Mouse (Mus musculus) midbrain, embryonic 11.5 days (tissue): ENCODE data around the gene Galk2. TPM values are rescaled to one million over a fixed set of nuclear protein-coding genes. Genes with fewer than 3 reads are reported as not detected.

ENCODE experiments used
- ATAC-seq: fragments of 200-750 bp; cut with Nextera tagmentation; 2 replicates; pipeline ENCODE4 v1.8.0; 2017; ENCODE audit warnings: moderate TSS enrichment, moderate library complexity; ENCODE audit not compliant: low FRiP score
- DNase-seq: peaks from one replicate; pipeline ENCODE4 v3.0.0; 2015; ENCODE audit warnings: low spot score; ENCODE audit errors: missing footprints
- H3K27ac ChIP-seq: fragments of 300-500 bp; sonication (generic); 2 replicates; pipeline ENCODE4 v1.5.1; 2014; ENCODE audit warnings: low read depth, low read length
- H3K27me3 ChIP-seq: fragments of 300-500 bp; sonication (generic); 2 replicates; pipeline ENCODE4 v1.6.1; 2014; ENCODE audit warnings: mild to moderate bottlenecking, low read length, moderate library complexity, mixed read lengths; ENCODE audit not compliant: control insufficient read depth, insufficient read depth
- H3K36me3 ChIP-seq: fragments of 300-500 bp; sonication (generic); 2 replicates; pipeline ENCODE4 v1.6.1; 2014; ENCODE audit warnings: mild to moderate bottlenecking, low read length, moderate library complexity, mixed read lengths; ENCODE audit not compliant: control insufficient read depth, insufficient read depth
- H3K4me1 ChIP-seq: fragments of 300-500 bp; sonication (generic); 2 replicates; pipeline ENCODE4 v1.6.1; 2014; ENCODE audit warnings: low read length; ENCODE audit not compliant: control insufficient read depth, insufficient read depth
- H3K4me2 ChIP-seq: fragments of 300-500 bp; sonication (generic); 2 replicates; pipeline ENCODE4 v1.6.1; 2014; ENCODE audit warnings: mild to moderate bottlenecking, moderate library complexity
- H3K4me3 ChIP-seq: fragments of 300-500 bp; sonication (generic); 2 replicates; pipeline ENCODE4 v1.5.1; 2014; ENCODE audit warnings: low read depth, low read length
- H3K9ac ChIP-seq: fragments of 300-500 bp; sonication (generic); 2 replicates; pipeline ENCODE4 v1.6.1; 2014; ENCODE audit warnings: low read length
- H3K9me3 ChIP-seq: fragments of 300-500 bp; sonication (generic); 2 replicates; pipeline ENCODE4 v1.6.1; 2016; ENCODE audit warnings: low read length; ENCODE audit not compliant: control insufficient read depth
- WGBS: fragments of 180-500 bp; shearing (Covaris S2); extraction: QIAGEN DNeasy Blood & Tissue Kit; methylation state at CpG from one replicate; pipeline ENCODE4 v1.1.7; 2014; 5-methylcytosine and 5-hydroxymethylcytosine counted together
- polyA plus RNA-seq: library from polyadenylated mRNA; unstranded; fragments of >200 nt; fragmentation: Nextera tagmentation; extraction: Ambion mirVana; gene quantifications from 2 replicates; pipeline ENCODE4 v1.2.1, GENCODE M21; 2014

The Galk2 gene
- polyA plus RNA-seq, 1 experiment from 2014 or later, result 26.9 TPM

GRCm38 (mm10) chr2:125838708-125839284 lies 20.1 kb upstream of the Galk2 start:
- ATAC-seq, result no peak
- H3K27me3 ChIP-seq, result no peaks in the 10 kb centered on the region
- H3K4me3 ChIP-seq, result no peak overlapping the region
- WGBS, result 87% methylated on average over 2 of the region's 2 CpGs
- no peak overlapping the region for H3K27ac ChIP-seq
- no peaks in the 10 kb centered on the region for H3K9me3 ChIP-seq
- no peak overlapping the region for H3K4me2 ChIP-seq
- no peaks in the 10 kb centered on the region for H3K4me1 ChIP-seq
- H3K9ac ChIP-seq, result no peak overlapping the region
- no peak for DNase-seq
- H3K36me3 ChIP-seq, result peaks cover 12% of the 10 kb centered on the region

- ATAC-seq, result no peak
- no peak for DNase-seq
- no peak overlapping the region for H3K9ac ChIP-seq
- 87% methylated on average over 2 of the region's 2 CpGs for WGBS
- H3K4me1 ChIP-seq, result no peaks in the 10 kb centered on the region
- H3K36me3 ChIP-seq, result peaks cover 4% of the 10 kb centered on the region; the same call in 1 of the 2 replicates
- H3K4me2 ChIP-seq, result no peak overlapping the region
- H3K27me3 ChIP-seq, result no peaks in the 10 kb centered on the region
- H3K27ac ChIP-seq, result no peak overlapping the region
- H3K4me3 ChIP-seq, result no peak overlapping the region
- no peaks in the 10 kb centered on the region for H3K9me3 ChIP-seq
These were observed 7.7 kb upstream of the Galk2 start for GRCm38 (mm10) chr2:125851237-125851636.

- no peaks in the 10 kb centered on the region for H3K36me3 ChIP-seq
- DNase-seq (no peak), ATAC-seq (no peak)
- H3K27me3 ChIP-seq, result no peaks in the 10 kb centered on the region
- H3K4me2 ChIP-seq, result peak overlapping the region; percentile 61
- H3K27ac ChIP-seq, result no peak overlapping the region
- WGBS, result 48% methylated on average over 3 of the region's 3 CpGs
- H3K4me1 ChIP-seq, result peaks cover 4% of the 10 kb centered on the region; the same call in 1 of the 2 replicates
- peak overlapping the region; percentile 84; the same call in 1 of the 2 replicates for H3K9ac ChIP-seq
- H3K9me3 ChIP-seq, result no peaks in the 10 kb centered on the region
- H3K4me3 ChIP-seq, result peak overlapping the region; percentile 97; the same call in 1 of the 2 replicates
These were observed 1.2 kb upstream of the Galk2 start for GRCm38 (mm10) chr2:125857707-125858106.

- WGBS, result 82% methylated on average over 3 of the region's 3 CpGs
- ATAC-seq, result no peak
These were observed 4.9 kb downstream of the Galk2 start for GRCm38 (mm10) chr2:125863799-125864198.

GRCm38 (mm10) chr2:125864551-125864950 lies 5.6 kb downstream of the Galk2 start:
- Histone ChIP-seq H3K4me1 (no peaks in the 10 kb centered on the region), H3K4me3 (no peak overlapping the region), H3K27me3 (no peaks in the 10 kb centered on the region), H3K9ac (no peak overlapping the region), H3K36me3 (no peaks in the 10 kb centered on the region), H3K4me2 (no peak overlapping the region), H3K27ac (no peak overlapping the region), H3K9me3 (no peaks in the 10 kb centered on the region)
- DNase-seq (no peak), ATAC-seq (no peak)
- 86% methylated on average over 1 of the region's 1 CpGs for WGBS

More at GRCm38 (mm10) chr2:125863799-125864198, 4.9 kb downstream of the Galk2 start:
- no peak overlapping the region for H3K4me3 ChIP-seq
- no peak overlapping the region for H3K27ac ChIP-seq
- no peaks in the 10 kb centered on the region for H3K36me3 ChIP-seq
- no peak overlapping the region for H3K4me2 ChIP-seq
- no peaks in the 10 kb centered on the region for H3K9me3 ChIP-seq
- no peak for DNase-seq
- H3K4me1 ChIP-seq, result no peaks in the 10 kb centered on the region
- H3K27me3 ChIP-seq, result no peaks in the 10 kb centered on the region
- H3K9ac ChIP-seq, result no peak overlapping the region

GRCm38 (mm10) chr2:125865585-125865984 lies 6.7 kb downstream of the Galk2 start:
- ATAC-seq, result no peak
- H3K4me3 ChIP-seq, result no peak overlapping the region
- H3K27me3 ChIP-seq, result no peaks in the 10 kb centered on the region
- H3K4me2 ChIP-seq, result peak overlapping the region; percentile 63; the same call in 1 of the 2 replicates
- no peaks in the 10 kb centered on the region for H3K36me3 ChIP-seq
- no peak overlapping the region for H3K9ac ChIP-seq
- H3K27ac ChIP-seq, result no peak overlapping the region
- DNase-seq, result no peak
- H3K9me3 ChIP-seq, result no peaks in the 10 kb centered on the region
- no peaks in the 10 kb centered on the region for H3K4me1 ChIP-seq

- WGBS, result 9% methylated on average over 23 of the region's 23 CpGs
- Histone ChIP-seq H3K36me3 (no peaks in the 10 kb centered on the region), H3K27ac (no peak overlapping the region), H3K4me2 (peak overlapping the region; percentile 63), H3K9ac (peak overlapping the region; percentile 71), H3K27me3 (no peaks in the 10 kb centered on the region), H3K4me3 (peak overlapping the region; percentile 39), H3K9me3 (no peaks in the 10 kb centered on the region), H3K4me1 (no peaks in the 10 kb centered on the region)
- ATAC-seq (peak; percentile 82), DNase-seq (peak; percentile 88)
These were observed 7.3 kb downstream of the Galk2 start for GRCm38 (mm10) chr2:125866058-125866740.

GRCm38 (mm10) chr2:125868301-125868700 lies 9.4 kb downstream of the Galk2 start:
- H3K4me2 ChIP-seq, result no peak overlapping the region
- H3K27me3 ChIP-seq, result no peaks in the 10 kb centered on the region
- DNase-seq (no peak), ATAC-seq (no peak)
- H3K9ac ChIP-seq, result no peak overlapping the region
- H3K36me3 ChIP-seq, result no peaks in the 10 kb centered on the region
- WGBS, result 85% methylated on average over 3 of the region's 3 CpGs
- no peaks in the 10 kb centered on the region for H3K9me3 ChIP-seq
- H3K27ac ChIP-seq, result no peak overlapping the region
- no peak overlapping the region for H3K4me3 ChIP-seq
- H3K4me1 ChIP-seq, result peaks cover 5% of the 10 kb centered on the region

GRCm38 (mm10) chr2:125870159-125870558 lies 11.2 kb downstream of the Galk2 start:
- Histone ChIP-seq H3K9ac (no peak overlapping the region), H3K9me3 (no peaks in the 10 kb centered on the region), H3K4me3 (no peak overlapping the region), H3K4me1 (peaks cover 5% of the 10 kb centered on the region), H3K27me3 (no peaks in the 10 kb centered on the region), H3K36me3 (no peaks in the 10 kb centered on the region), H3K4me2 (no peak overlapping the region), H3K27ac (no peak overlapping the region)
- WGBS, result 79% methylated on average over 3 of the region's 3 CpGs
- no peak for DNase-seq
- no peak for ATAC-seq
